Mouse (Mus musculus): ENCODE measurements around the gene Bcl2l2.

Gene Bcl2l2

GRCm38 (mm10) chr14:54893651-54894181, 10.5 kb downstream of the Bcl2l2 start:
- peak; percentile 90 to 93 for DNase-seq (ENCODE audit: low spot score in 2 of 2)

DNA sequence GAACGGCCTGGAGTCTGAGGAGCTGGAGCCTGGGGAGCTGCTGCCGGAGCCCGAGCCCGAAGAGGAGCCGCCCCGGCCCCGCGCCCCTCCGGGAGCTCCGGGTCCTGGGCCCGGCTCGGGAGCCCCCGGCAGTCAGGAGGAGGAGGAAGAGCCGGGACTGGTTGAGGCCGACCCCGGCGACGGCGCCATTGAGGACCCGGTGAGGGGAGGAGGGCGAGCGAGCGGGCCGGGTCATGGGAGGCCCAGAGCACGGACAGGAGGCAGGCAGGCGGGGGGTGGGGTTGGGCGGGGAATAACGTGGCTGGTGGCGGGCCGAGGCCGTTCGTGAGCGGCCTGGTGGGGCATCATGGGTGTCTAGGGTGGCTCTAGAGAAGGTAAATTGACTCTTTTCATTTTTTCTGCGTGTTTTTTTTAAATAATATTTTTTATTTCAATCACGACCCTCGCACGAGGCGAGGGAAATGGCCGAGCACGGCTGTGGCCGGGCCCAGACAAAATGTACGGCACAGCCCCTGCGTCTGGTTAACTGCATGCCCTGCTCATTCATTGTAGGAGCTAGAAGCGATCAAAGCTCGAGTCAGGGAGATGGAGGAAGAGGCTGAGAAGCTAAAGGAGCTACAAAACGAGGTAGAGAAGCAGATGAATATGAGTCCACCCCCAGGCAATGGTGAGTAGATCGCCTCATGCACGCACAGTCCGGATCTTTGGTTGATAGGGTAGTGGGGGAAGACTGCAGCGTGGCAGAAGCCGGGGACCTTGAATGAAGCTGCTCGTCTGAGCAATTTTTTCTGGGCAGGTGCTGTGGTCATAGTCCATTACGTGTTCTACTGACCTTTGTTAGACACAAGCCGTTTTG, 11.3 kb downstream of the Bcl2l2 start:
- DNase-seq (ENCODE audit: low spot score in 2 of 2): peak in 1 of 2 experiments; percentile 49

GRCm38 (mm10) chr14:54897445-54897844, 14.3 kb downstream of the Bcl2l2 start:
- no peak for DNase-seq (ENCODE audit: low spot score in 2 of 2)

DNA sequence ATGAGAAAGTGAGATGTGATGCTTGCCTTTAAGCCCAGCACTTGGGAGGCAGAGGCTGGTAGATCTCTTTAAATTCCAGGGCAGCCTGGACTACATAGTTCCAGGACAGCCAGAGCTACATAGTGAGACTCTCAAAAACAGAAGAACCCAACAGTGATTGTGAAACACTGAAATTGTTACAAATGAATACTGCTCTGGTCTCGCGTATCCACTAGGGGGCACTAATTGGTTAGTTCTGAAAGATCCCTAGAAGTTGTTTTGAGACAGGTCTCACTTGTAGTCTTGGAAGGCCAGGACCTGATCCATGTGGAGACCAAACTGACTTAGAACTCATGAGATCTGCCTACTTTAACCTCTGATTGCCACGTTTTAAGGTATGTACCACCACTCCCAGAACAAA, 17.2 kb downstream of the Bcl2l2 start:
- DNase-seq (ENCODE audit: low spot score in 2 of 2): peak in 1 of 2 experiments; percentile 35

DNA sequence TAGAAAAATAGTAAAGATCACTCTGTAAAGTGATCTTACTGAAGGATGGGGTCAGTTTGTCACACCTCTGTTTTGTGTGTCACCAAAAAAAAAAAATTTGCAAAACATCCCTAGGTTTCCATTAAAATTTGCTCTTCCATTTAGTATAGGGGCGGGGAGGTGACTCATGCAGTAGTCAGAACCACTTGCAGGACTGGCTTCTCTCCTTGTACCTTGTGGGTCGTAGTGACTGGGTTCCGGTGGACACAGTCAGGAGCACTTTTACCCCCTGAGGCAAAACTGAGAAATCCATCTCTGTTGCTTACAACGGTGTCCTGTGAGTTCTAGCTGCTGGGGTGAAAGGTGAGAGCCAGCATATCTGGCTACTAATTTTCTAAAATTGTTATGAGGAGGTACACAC, 20.5 kb downstream of the Bcl2l2 start:
- no peak for DNase-seq (ENCODE audit: low spot score in 2 of 2)

DNA sequence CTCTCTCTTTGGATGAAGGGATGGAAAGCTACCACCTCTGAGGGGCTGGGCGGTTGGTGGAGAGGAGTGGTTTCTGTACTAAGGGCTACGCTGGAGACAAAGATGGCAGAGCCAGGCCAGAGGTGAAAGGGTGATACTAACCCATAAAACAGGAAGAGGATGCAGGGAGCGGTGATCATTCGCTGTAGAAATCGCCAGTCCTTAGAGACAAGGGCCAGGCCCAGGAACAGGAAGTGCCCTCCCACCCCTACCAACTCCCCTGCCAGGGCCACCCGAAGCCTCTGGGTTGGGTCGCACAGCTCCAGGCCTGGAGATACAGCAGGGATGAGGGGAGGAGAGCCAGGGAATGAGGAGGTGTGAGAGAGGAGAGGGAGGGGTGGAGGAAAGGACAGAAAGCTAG, 25.5 kb downstream of the Bcl2l2 start:
- no peak for DNase-seq (ENCODE audit: low spot score in 2 of 2)

- no peak for DNase-seq (ENCODE audit: low spot score in 2 of 2)
These were observed 29.1 kb downstream of the Bcl2l2 start for GRCm38 (mm10) chr14:54912109-54912850.

DNA sequence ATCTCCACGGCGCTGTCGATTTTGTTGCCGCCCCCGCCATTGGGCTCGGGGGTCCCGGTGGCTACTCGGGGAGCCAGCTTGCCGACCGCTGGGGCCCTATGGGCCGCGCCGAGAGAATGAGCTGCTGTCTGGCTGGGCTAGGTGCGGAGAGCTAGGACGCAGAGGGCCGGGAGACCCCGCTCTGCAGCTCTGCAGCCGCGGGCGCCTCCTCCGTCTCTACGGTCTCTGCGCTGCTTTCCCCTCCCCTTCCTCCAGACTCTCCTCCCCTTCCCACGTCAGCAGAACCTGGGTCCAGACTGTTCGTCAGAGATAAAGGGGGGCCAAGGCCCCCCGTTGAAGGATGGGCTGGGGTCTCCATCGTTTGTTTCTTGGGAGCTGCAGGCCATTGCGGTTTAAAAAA, 29.7 kb downstream of the Bcl2l2 start, which contains the start of gene Slc22a17:
Gene Slc22a17, minus strand, starts transcription at position 247 of the 400 bp plus-strand sequence.
- DNase-seq (ENCODE audit: low spot score in 2 of 2): peak in 1 of 2 experiments; percentile 24

- no peak for DNase-seq (ENCODE audit: low spot score in 2 of 2)
These were observed 30.2 kb downstream of the Bcl2l2 start for GRCm38 (mm10) chr14:54913343-54913742.

- no peak for DNase-seq (ENCODE audit: low spot score in 2 of 2)
These were observed 37.0 kb downstream of the Bcl2l2 start for GRCm38 (mm10) chr14:54920076-54920685.

DNA sequence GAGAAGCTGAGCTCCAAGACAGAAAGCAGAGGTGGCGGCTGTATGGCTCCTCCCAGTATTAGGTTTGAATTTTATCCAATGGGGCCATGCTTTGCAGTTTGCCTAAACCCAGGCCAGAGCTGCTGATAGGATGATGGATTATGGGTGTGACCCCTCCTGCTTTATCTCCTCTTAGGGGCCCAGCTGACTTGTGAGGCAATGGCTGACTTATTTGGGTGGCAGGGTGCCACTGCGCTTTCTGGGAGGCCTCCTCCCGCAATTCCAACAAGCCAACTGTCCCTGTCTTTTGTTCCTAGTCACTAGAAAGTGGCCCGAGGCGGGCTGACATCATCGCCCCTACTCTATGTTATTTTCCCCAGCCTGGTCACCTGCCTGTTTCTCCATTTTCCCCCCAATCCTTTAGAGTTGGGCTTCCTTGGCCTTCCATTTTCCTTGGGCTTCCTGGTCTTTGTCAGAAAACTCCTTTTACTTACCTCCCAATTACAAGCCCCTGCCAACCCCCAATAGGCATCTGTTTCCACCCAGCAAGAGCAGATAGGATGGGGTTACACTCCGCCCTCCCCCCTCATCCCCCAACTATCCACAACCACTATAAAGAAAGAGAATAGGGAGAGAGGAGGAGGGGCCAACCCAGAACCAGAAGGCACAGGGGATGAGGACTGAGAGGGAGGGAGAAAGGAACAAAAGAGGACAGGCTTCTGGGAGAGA, 41.6 kb downstream of the Bcl2l2 start:
- no peak for DNase-seq (ENCODE audit: low spot score in 2 of 2)

- no peak for DNase-seq (ENCODE audit: low spot score in 2 of 2)
These were observed 42.5 kb downstream of the Bcl2l2 start, which contains the start of gene Efs for GRCm38 (mm10) chr14:54925349-54926342. TSS of gene Efs (minus strand) at chr14:54926126.

GRCm38 (mm10) chr14:54926401-54927158, 43.4 kb downstream of the Bcl2l2 start:
- DNase-seq (ENCODE audit: low spot score in 2 of 2): no peak

DNA sequence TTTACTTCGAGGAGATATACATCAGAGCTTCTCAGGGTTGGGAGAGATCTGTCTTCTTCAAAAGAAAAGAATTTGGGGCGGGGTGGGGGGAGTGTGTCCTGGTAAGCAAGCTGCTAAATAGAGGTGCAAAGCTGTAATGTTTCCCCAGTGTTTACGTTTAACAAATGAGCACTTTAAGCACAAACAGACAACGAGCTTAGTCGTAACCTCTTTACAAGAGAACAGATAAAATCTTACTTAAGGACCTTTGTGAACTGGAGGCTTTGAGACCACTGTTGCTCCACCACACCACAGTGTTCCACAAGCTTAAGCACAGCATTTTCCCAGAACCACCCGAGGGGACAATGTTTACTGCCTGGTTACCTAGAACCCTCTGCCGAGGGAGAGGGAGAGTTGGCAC, 44.1 kb downstream of the Bcl2l2 start:
- DNase-seq (ENCODE audit: low spot score in 2 of 2): no peak

DNA sequence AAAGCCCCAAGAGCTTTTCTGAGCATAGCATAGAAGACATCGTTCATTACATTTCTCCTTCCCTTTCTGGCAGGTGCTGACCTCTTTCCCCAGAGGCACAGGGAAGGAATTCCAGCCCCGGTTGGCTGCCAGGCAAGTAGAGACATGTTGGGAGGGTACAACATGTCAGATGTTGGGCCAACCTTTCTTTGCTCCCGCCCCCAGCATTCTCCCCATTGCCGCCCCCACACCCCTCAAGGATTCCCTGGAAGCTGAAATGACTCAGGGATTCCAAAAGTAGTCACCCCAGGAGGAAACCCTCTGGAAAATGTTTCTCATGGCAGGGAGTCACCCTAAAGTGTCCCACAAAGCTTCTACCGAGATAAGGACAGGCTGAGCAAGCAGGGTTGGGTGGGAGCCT, 46.6 kb downstream of the Bcl2l2 start:
- DNase-seq (ENCODE audit: low spot score in 2 of 2): no peak

DNA sequence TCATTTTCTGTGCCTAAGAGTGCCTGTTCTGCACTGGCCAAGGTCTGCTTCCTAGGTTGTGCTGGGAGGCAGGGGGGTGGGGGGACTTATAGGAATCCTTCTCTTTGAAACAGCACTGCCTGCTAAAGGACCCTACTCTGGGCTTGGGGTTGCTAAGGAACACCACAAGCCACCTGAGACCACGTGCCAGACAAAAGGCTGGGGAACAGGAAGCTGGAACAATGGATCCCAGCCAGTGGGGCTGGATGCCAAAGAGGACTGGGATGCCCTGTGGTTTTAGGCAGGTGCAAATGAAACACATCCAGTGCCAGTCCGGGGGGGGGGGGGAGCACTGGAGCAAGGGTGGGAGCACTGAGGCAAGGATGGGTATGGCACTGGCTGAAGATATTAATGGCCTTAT, 47.3 kb downstream of the Bcl2l2 start:
- no peak for DNase-seq (ENCODE audit: low spot score in 2 of 2)

- DNase-seq (ENCODE audit: low spot score in 2 of 2): no peak
These were observed 49.5 kb downstream of the Bcl2l2 start, which contains the start of gene Il25 for GRCm38 (mm10) chr14:54932645-54933150. TSS of gene Il25 (plus strand) at chr14:54932695.

GRCm38 (mm10) chr14:54935904-54936830, 53.0 kb downstream of the Bcl2l2 start, which contains the start of gene Cmtm5:
TSS of gene Cmtm5 (plus strand) at chr14:54936261.
- no peak for DNase-seq (ENCODE audit: low spot score in 2 of 2)
